Mouse (Mus musculus) 416B (cell line): ENCODE data around the gene Fdxr.
A peak's percentile ranks its signal among the peaks of the same experiment; 100 is the strongest.

Experiments
- DNase-seq: peaks from one replicate; pipeline ENCODE4 v3.0.0; 2011; ENCODE audit warnings: low read depth

The Fdxr gene

GRCm38 (mm10) chr11:115276780-115277603, at the start of gene Fdxr:
Gene Fdxr, minus strand, starts transcription at chr11:115277050.
- peak; percentile 100 for DNase-seq

GRCm38 (mm10) chr11:115323354-115323753, 46.5 kb upstream of the Fdxr start:
- no peak for DNase-seq

GRCm38 (mm10) chr11:115321906-115322693, 45.2 kb upstream of the Fdxr start, which contains the start of gene Ush1g:
Gene Ush1g, minus strand, starts transcription at chr11:115322041.
- peak; percentile 56 for DNase-seq

- no peak for DNase-seq
These were observed 43.0 kb upstream of the Fdxr start for GRCm38 (mm10) chr11:115319704-115320383.

- no peak for DNase-seq
These were observed 41.6 kb upstream of the Fdxr start for GRCm38 (mm10) chr11:115318245-115319027.

GRCm38 (mm10) chr11:115317204-115317603, 40.4 kb upstream of the Fdxr start:
- DNase-seq: no peak

GRCm38 (mm10) chr11:115314249-115314648, 37.4 kb upstream of the Fdxr start:
- peak; percentile 57 for DNase-seq

GRCm38 (mm10) chr11:115308781-115309180, 31.9 kb upstream of the Fdxr start:
- DNase-seq: no peak

GRCm38 (mm10) chr11:115306863-115307262, 30.0 kb upstream of the Fdxr start, which contains the start of gene Otop2:
Gene Otop2, plus strand, starts transcription at chr11:115307163.
- no peak for DNase-seq

GRCm38 (mm10) chr11:115303167-115303566, 26.3 kb upstream of the Fdxr start:
- no peak for DNase-seq

- DNase-seq: peak; percentile 40
These were observed 24.5 kb upstream of the Fdxr start for GRCm38 (mm10) chr11:115301351-115301750.

GRCm38 (mm10) chr11:115300745-115301144, 23.9 kb upstream of the Fdxr start:
- no peak for DNase-seq

GRCm38 (mm10) chr11:115298160-115298559, 21.3 kb upstream of the Fdxr start:
- no peak for DNase-seq

GRCm38 (mm10) chr11:115297214-115297826, 20.5 kb upstream of the Fdxr start, which contains the start of gene Fads6:
Gene Fads6, minus strand, starts transcription at chr11:115297663.
- no peak for DNase-seq

- DNase-seq: no peak
These were observed 19.8 kb upstream of the Fdxr start for GRCm38 (mm10) chr11:115296471-115297210.

GRCm38 (mm10) chr11:115295939-115296338, 19.1 kb upstream of the Fdxr start:
- DNase-seq: no peak

GRCm38 (mm10) chr11:115292631-115293375, 16.0 kb upstream of the Fdxr start:
- DNase-seq: peak; percentile 75

GRCm38 (mm10) chr11:115291503-115291902, 14.7 kb upstream of the Fdxr start:
- no peak for DNase-seq

- peak; percentile 21 for DNase-seq
These were observed 14.1 kb upstream of the Fdxr start for GRCm38 (mm10) chr11:115290919-115291318.

GRCm38 (mm10) chr11:115290314-115290713, 13.5 kb upstream of the Fdxr start:
- DNase-seq: no peak
